27 mouse cellular contexts compared by ENCODE assay signal in genomic region chrX:17512021-17512602, GRCm38 (mm10).
DNase-seq lines count a peak whose midpoint lies in the region; ATAC-seq lines count a peak whose summit lies in the region.
"Had no signal": no experiment of that assay in that cellular context is flagged by ENCODE, and none has a peak within 500 bp of the region (broad histone marks: within the 10 kb centered on the region; RNA-seq: fewer than 3 reads in every experiment).

No protein-coding gene starts in this region.

- no peak overlapping the region for H3K4me2 ChIP-seq in stomach, embryonic 15.5 days
- H3K4me2 ChIP-seq: embryonic facial prominence, embryonic 12.5 days; heart, embryonic 11.5 days; limb, embryonic 15.5 days; liver, embryonic 13.5 days; midbrain, embryonic 11.5 days had no signal

- no peak overlapping the region for H3K9ac ChIP-seq in stomach, embryonic 15.5 days
- H3K9ac ChIP-seq: embryonic facial prominence, embryonic 12.5 days; limb, embryonic 15.5 days; liver, embryonic 13.5 days had no signal

- no peaks in the 10 kb centered on the region for H3K27me3 ChIP-seq in stomach, embryonic 15.5 days (replicated peaks)
- H3K27me3 ChIP-seq: embryonic facial prominence, embryonic 12.5 days; limb, embryonic 15.5 days; liver, embryonic 13.5 days had no signal

- H3K36me3 ChIP-seq in stomach, embryonic 15.5 days: no peaks in the 10 kb centered on the region
- H3K36me3 ChIP-seq: embryonic facial prominence, embryonic 12.5 days; limb, embryonic 15.5 days; liver, embryonic 13.5 days had no signal

- ATAC-seq in stomach, embryonic 15.5 days (ENCODE audit: insufficient read depth, low FRiP score, low read depth): peak; percentile 71
- ATAC-seq: activated CD4-positive, CD25-positive, alpha-beta regulatory T cell, adult 4 months; forebrain, embryonic 16.5 days; hindbrain, embryonic 16.5 days; midbrain, embryonic 16.5 days had no signal

- H3K9me3 ChIP-seq in stomach, embryonic 15.5 days: no peaks in the 10 kb centered on the region
- H3K9me3 ChIP-seq: embryonic facial prominence, embryonic 12.5 days; limb, embryonic 15.5 days; liver, embryonic 13.5 days had no signal

- DNase-seq in heart, adult 8-10 months (ENCODE audit: low spot score): peak; percentile 26
- no peak for DNase-seq in heart, postnatal 4 days
- peak; percentile 3 for DNase-seq in testis, postnatal 14 days (ENCODE audit: low spot score)
- DNase-seq in testis, postnatal 10 days (ENCODE audit: low spot score): no peak
- DNase-seq in embryo, embryonic 10.5 days (ENCODE audit: low spot score): no peak
- DNase-seq in kidney, postnatal 10 days: no peak
- DNase-seq: adrenal gland, adult 2 months; adrenal gland, postnatal 36 days; B cell, adult 2 months; cerebellum, adult 2 months; cerebellum, postnatal 14 days; kidney, adult 18-20 months; kidney, postnatal 4 days; liver, embryonic 13.5 days; lung, adult 2 months; spleen, adult 18-20 months; thymus, adult 2 months; thymus, postnatal 36 days had no signal

- no peaks in the 10 kb centered on the region for H3K4me1 ChIP-seq in stomach, embryonic 15.5 days
- H3K4me1 ChIP-seq: embryonic facial prominence, embryonic 12.5 days; limb, embryonic 15.5 days; liver, embryonic 13.5 days had no signal

- no peak overlapping the region for H3K4me3 ChIP-seq in stomach, embryonic 15.5 days (replicated peaks)
- H3K4me3 ChIP-seq: embryonic facial prominence, embryonic 12.5 days; limb, embryonic 15.5 days; liver, embryonic 13.5 days had no signal

- 24% methylated on average over 3 of the region's 3 CpGs for WGBS in stomach, embryonic 15.5 days

- H3K27ac ChIP-seq in stomach, embryonic 15.5 days: no peak overlapping the region
- H3K27ac ChIP-seq: embryonic facial prominence, embryonic 12.5 days; limb, embryonic 15.5 days; liver, embryonic 13.5 days had no signal

Comparison
In these comparisons a context has a peak if more than half of its experiments do, and no peak if none do; other contexts are left out.
1. DNase-seq: peak in heart, adult 8-10 months (single experiment) and testis, postnatal 14 days (single experiment); none in heart, postnatal 4 days (single experiment), testis, postnatal 10 days (single experiment), embryo, embryonic 10.5 days (single experiment) and kidney, postnatal 10 days (single experiment).